Mouse (Mus musculus) heart, adult 10 weeks (tissue): ENCODE measurements around the gene Olfr824. TPM values are rescaled to one million over a fixed set of nuclear protein-coding genes. Genes with fewer than 3 reads are reported as not detected.

ENCODE experiments used
- polyA plus RNA-seq: library from polyadenylated mRNA; stranded (reverse); fragments of 350-450 nt; fragmentation: Illumina TruSeq; extraction: RNeasy Lipid Tissue Mini Kit (QIAGEN cat#74804); gene quantifications from one replicate; pipeline ENCODE4 v1.2.3, GENCODE M21; 2014; ENCODE audit warnings: low read depth, low replicate concordance

The Olfr824 gene
- polyA plus RNA-seq: not detected

DNA sequence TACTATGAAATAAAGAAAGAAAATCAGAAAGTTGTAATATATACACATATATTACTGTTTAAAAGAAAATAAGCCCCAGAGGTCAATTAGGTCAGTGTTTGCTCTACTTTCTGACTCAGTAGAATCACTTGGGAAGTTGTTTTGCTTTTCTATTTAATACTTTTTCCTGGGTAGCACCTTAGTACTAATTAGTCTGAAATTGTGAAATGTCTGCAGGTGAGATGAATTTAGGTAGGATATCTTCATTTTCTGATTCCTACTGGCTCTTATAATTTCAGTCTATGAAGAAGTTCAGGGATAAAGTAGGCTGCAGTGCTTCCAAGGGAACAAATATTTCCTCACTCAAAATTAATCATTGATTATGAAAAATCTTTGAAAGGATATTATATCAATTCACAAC, at the start of gene Olfr824:
Gene Olfr824 (minus strand): TSS at position 101 of the 400 bp plus-strand sequence.

DNA sequence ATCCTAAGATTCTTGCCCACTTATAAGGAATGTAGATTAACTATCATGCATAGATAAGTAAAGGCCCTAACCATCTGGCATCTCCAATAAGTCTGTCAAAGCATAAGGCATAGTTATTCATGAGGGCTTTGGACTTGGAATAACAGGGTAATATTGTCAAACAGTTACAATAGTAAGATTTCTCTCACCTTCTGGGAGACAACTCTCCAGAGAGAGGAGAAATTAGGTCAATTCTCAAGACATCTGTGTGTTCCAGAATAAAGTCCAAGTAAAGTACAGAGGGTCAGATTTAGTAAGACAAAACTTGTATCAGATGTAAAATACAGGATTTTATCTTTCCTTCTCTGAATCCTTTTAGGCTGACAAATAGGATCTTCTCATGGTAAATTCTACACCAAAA, 36.9 kb upstream of the Olfr824 start, which contains the start of gene Olfr825:
Gene Olfr825 (minus strand): TSS at position 101 of the 400 bp plus-strand sequence.

DNA sequence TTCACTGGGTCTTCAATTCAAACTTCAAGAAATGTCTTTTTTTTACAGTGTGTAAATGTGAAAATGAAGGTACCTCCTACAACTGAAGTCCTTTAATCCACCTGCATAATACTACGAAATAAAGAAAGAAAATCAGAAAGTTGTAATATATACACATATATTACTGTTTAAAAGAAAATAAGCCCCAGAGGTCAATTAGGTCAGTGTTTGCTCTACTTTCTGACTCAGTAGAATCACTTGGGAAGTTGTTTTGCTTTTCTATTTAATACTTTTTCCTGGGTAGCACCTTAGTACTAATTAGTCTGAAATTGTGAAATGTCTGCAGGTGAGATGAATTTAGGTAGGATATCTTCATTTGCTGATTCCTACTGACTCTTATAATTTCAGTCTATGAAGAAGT, 14.5 kb downstream of the Olfr824 start, which contains the start of gene Olfr823:
Gene Olfr823 (minus strand): TSS at position 101 of the 400 bp plus-strand sequence.

Other genes with a start within 250 kb of the Olfr824 start
- not detected for gene Olfr815, start 224.1 kb downstream of the Olfr824 start, polyA plus RNA-seq
- not detected for gene Olfr816, start 214.4 kb downstream of the Olfr824 start, polyA plus RNA-seq
- not detected for gene Olfr818, start 180.9 kb downstream of the Olfr824 start, polyA plus RNA-seq
- gene Olfr819, start 162.7 kb downstream of the Olfr824 start, polyA plus RNA-seq: not detected
- not detected for gene Olfr247, start 153.9 kb downstream of the Olfr824 start, polyA plus RNA-seq
- gene Gm10310, start 144.9 kb downstream of the Olfr824 start, polyA plus RNA-seq: not detected
- gene Olfr820, start 117.4 kb downstream of the Olfr824 start, polyA plus RNA-seq: not detected
- not detected for gene Olfr821, start 99.7 kb downstream of the Olfr824 start, polyA plus RNA-seq
- gene Olfr822, start 58.8 kb downstream of the Olfr824 start, polyA plus RNA-seq: not detected
- gene Olfr823, start 14.6 kb downstream of the Olfr824 start, polyA plus RNA-seq: not detected
- not detected for gene Olfr825, start 36.8 kb upstream of the Olfr824 start, polyA plus RNA-seq
- not detected for gene Olfr826, start 54.2 kb upstream of the Olfr824 start, polyA plus RNA-seq
- gene Olfr827, start 84.4 kb upstream of the Olfr824 start, polyA plus RNA-seq: not detected
- not detected for gene Neurod4, start 150.2 kb upstream of the Olfr824 start, polyA plus RNA-seq
- not detected for gene Tespa1, start 192.9 kb upstream of the Olfr824 start, polyA plus RNA-seq